Mouse (Mus musculus) midbrain, embryonic 15.5 days (tissue): ENCODE measurements around the gene Treml4. TPM values are rescaled to one million over a fixed set of nuclear protein-coding genes. Genes with fewer than 3 reads are reported as not detected.
"Not testable (repeated sequence)": the region's sequence is repeated elsewhere in the genome, so short reads cannot be mapped to it uniquely, and the experiment has no call there.

Experiments
- ATAC-seq: fragments of 200-750 bp; cut with Nextera tagmentation; replicated peaks from 2 replicates; pipeline ENCODE4 v1.8.0; 2017; ENCODE audit warnings: moderate TSS enrichment
- H3K27ac ChIP-seq: fragments of 300-500 bp; sonication (generic); 2 replicates; pipeline ENCODE4 v1.5.1; 2015; ENCODE audit warnings: mild to moderate bottlenecking, inconsistent platforms
- H3K27me3 ChIP-seq: fragments of 300-500 bp; sonication (generic); replicated peaks from 2 replicates; pipeline ENCODE4 v1.6.1; 2015; ENCODE audit warnings: inconsistent platforms
- H3K36me3 ChIP-seq: fragments of 300-500 bp; sonication (generic); replicated peaks from 2 replicates; pipeline ENCODE4 v1.6.1; 2015; ENCODE audit warnings: inconsistent platforms
- H3K4me1 ChIP-seq: fragments of 300-500 bp; sonication (generic); 2 replicates; pipeline ENCODE4 v1.6.1; 2015; ENCODE audit warnings: inconsistent platforms
- H3K4me2 ChIP-seq: fragments of 300-500 bp; sonication (generic); 2 replicates; pipeline ENCODE4 v1.6.1; 2015; ENCODE audit warnings: inconsistent platforms, mild to moderate bottlenecking, moderate library complexity
- H3K4me3 ChIP-seq: fragments of 300-500 bp; sonication (generic); 2 replicates; pipeline ENCODE4 v1.5.1; 2015; ENCODE audit warnings: mild to moderate bottlenecking, inconsistent platforms
- H3K9ac ChIP-seq: fragments of 300-500 bp; sonication (generic); 2 replicates; pipeline ENCODE4 v1.6.1; 2015; ENCODE audit warnings: mild to moderate bottlenecking, inconsistent platforms
- H3K9me3 ChIP-seq: fragments of 300-500 bp; sonication (generic); 2 replicates; pipeline ENCODE4 v1.6.1; 2016; ENCODE audit warnings: inconsistent platforms
- WGBS: fragments of 180-500 bp; shearing (Covaris S2); methylation state at CpG from one replicate; pipeline ENCODE4 v1.1.7; 2015; ENCODE audit warnings: mixed read lengths; 5-methylcytosine and 5-hydroxymethylcytosine counted together
- polyA plus RNA-seq: library from polyadenylated mRNA; unstranded; fragments of >200 nt; fragmentation: Nextera tagmentation; extraction: Ambion mirVana; gene quantifications from 2 replicates; pipeline ENCODE4 v1.2.1, GENCODE M21; 2015

Treml4 gene
- polyA plus RNA-seq, 1 experiment from 2014 or later: not detected

DNA sequence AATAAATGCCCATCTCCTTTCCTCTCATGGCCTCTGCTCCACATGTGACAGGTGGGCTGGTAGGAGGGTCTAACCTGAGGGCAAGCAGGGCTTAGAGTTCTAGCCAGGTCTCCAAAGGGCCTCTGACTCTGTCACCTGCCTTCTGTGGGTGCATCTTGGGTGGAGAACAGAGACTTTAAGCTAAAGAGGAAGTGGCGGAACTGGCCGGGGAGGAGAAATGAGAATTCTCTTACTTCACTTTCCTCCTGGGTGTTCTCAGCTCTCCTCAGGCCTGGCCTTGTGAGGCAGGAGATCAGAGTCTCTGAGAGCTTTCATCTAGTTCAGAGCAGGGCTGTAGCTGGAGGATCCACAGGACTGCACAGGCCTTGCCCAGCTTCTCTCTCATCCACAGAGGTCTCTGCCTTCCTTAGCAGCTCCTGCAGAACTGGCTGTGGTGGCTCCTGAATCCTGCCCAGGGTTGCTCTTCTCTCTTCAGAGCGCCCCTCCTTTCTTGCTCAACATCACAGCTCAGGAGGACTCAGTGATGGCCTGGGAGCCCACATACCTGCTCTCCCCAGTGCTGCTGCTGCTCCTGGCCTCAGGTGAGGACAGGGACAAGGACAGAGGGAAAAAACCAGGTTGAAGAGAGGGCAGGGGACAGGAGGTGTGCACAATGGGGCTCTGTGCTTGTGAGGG, 51.9 kb downstream of the Treml4 start, which contains the start of gene B430306N03Rik:
TSS of gene B430306N03Rik (plus strand) at position 237 of the 675 bp plus-strand sequence.
- not testable (repeated sequence) for H3K9ac ChIP-seq, H3K4me3 ChIP-seq, H3K4me2 ChIP-seq, H3K27ac ChIP-seq, H3K4me1 ChIP-seq, H3K9me3 ChIP-seq, H3K36me3 ChIP-seq, H3K27me3 ChIP-seq, ATAC-seq
- WGBS: 93% methylated on average over 3 of the region's 3 CpGs

DNA sequence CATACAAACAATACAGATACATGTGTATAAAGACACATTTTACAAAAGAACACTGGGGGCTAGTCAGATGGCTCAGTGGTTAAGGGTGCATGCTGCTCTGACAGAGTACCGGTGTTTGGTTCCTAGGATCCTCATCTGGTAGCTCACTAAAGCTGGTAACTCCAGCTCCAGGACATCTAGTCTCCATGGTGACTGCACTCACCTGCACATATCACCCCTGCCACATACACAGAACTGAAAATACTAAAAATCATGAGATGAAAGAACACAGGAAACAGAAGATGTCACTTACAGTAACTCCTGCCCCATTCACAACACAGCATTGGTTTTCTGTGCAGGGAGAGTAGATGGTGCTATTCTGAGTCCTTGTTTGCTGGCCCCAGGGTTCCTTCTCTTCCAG, 54.6 kb downstream of the Treml4 start:
- H3K9me3 ChIP-seq: no peaks in the 10 kb centered on the region
- no peak for ATAC-seq
- H3K36me3 ChIP-seq: no peaks in the 10 kb centered on the region
- H3K27ac ChIP-seq: no peak overlapping the region
- 94% methylated on average over 1 of the region's 1 CpGs for WGBS
- H3K9ac ChIP-seq: no peak overlapping the region
- no peaks in the 10 kb centered on the region for H3K27me3 ChIP-seq
- H3K4me3 ChIP-seq: no peak overlapping the region
- H3K4me1 ChIP-seq: no peaks in the 10 kb centered on the region
- no peak overlapping the region for H3K4me2 ChIP-seq

DNA sequence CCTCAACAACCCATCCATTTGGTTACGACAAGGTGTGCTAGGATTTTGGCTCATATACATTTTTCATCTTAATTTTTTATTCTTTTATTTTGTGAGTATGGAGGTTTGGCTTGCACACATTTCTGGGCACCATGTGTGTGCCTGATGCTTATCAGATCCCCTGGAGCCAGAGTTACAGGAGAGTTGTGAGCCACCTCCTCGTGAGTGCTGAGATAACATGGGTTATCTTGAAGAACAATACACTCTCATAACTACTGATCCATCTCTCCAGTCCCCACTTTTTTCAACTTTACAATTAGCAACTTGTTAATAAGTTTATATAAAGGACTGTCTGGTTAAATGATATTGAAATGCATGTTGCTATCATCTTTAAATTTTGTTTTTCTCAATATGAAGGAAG, 57.2 kb downstream of the Treml4 start:
- Histone ChIP-seq H3K9ac (no peak overlapping the region), H3K27ac (no peak overlapping the region), H3K27me3 (no peaks in the 10 kb centered on the region), H3K9me3 (no peaks in the 10 kb centered on the region), H3K36me3 (no peaks in the 10 kb centered on the region), H3K4me2 (no peak overlapping the region), H3K4me3 (no peak overlapping the region), H3K4me1 (no peaks in the 10 kb centered on the region)
- WGBS: 90% methylated on average over 2 of the region's 2 CpGs
- ATAC-seq: no peak

DNA sequence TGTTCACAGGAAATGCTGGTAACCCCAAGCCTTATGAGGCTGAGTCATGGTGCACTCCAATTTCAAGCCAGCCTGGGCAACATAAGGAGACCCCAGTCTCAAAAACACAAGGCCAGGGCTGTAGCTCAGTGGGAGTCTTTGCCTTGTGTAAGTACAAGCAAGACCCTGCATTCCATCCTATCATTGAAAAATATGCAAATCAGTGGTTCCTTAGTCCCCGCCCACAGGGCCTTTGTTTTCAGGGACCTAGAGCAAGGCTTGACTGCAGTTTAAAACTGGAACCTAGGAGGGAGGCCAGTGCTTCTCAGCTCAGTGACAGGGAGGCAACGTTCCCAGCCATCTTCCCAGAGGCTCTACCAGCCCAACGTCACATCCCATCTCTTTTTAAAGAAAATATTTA, 59.1 kb downstream of the Treml4 start:
- H3K4me2 ChIP-seq: no peak overlapping the region
- 62% methylated on average over 3 of the region's 3 CpGs for WGBS
- H3K4me3 ChIP-seq: no peak overlapping the region
- ATAC-seq: no peak
- no peak overlapping the region for H3K9ac ChIP-seq
- H3K9me3 ChIP-seq: no peaks in the 10 kb centered on the region
- no peaks in the 10 kb centered on the region for H3K4me1 ChIP-seq
- H3K27ac ChIP-seq: no peak overlapping the region
- H3K36me3 ChIP-seq: no peaks in the 10 kb centered on the region
- H3K27me3 ChIP-seq: no peaks in the 10 kb centered on the region

DNA sequence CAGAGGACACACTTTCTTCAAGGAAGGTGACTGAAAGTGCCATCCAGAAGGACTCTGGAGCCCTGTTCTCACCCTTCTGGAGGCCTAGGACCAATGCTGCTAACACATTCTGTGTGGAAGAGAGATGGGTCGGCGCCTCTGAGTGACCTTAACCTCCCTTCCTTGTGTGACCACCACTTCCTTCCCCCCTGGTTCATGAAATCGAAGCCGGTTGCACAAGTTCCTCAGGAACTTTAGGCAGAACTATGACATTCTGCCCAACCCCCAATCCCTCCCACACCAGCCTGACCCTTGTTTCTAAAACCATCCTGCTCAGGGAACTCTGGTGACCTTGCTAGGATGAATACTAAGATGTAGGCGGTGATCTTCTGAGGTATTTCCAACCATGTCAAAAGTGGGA, 60.2 kb downstream of the Treml4 start:
- H3K4me1 ChIP-seq: no peaks in the 10 kb centered on the region
- no peak overlapping the region for H3K4me2 ChIP-seq
- WGBS: 92% methylated on average over 5 of the region's 5 CpGs
- H3K9ac ChIP-seq: no peak overlapping the region
- H3K27me3 ChIP-seq: no peaks in the 10 kb centered on the region
- no peak overlapping the region for H3K27ac ChIP-seq
- no peak overlapping the region for H3K4me3 ChIP-seq
- no peaks in the 10 kb centered on the region for H3K36me3 ChIP-seq
- no peaks in the 10 kb centered on the region for H3K9me3 ChIP-seq
- no peak for ATAC-seq

Other genes starting within 250 kb of the Treml4 start
- not detected in 2 replicates for gene 1700122O11Rik, start 226.0 kb upstream of the Treml4 start, polyA plus RNA-seq
- 0.22 TPM in 1 of 2 replicates, not detected in the other for gene 1700067P10Rik, start 175.0 kb upstream of the Treml4 start, polyA plus RNA-seq
- not detected in 2 replicates for gene 9830107B12Rik, start 118.0 kb upstream of the Treml4 start, polyA plus RNA-seq
- not detected in 2 replicates for gene A530064D06Rik, start 97.0 kb upstream of the Treml4 start, polyA plus RNA-seq
- not detected in 2 replicates for gene Trem1, start 31.5 kb upstream of the Treml4 start, polyA plus RNA-seq
- gene Trem3, start 16.5 kb upstream of the Treml4 start, polyA plus RNA-seq: not detected in 2 replicates
- 0.08 TPM in 1 of 2 replicates, not detected in the other for gene Treml2, start 35.2 kb downstream of the Treml4 start, polyA plus RNA-seq
- gene B430306N03Rik, start 51.8 kb downstream of the Treml4 start, polyA plus RNA-seq: 0.09 and 0.22 TPM in 2 replicates
- gene Trem2, start 82.1 kb downstream of the Treml4 start, polyA plus RNA-seq: 3.9 and 4.2 TPM in 2 replicates
- gene Treml1, start 95.6 kb downstream of the Treml4 start, polyA plus RNA-seq: 0.41 TPM in 2 replicates
- 12.2 and 12.3 TPM in 2 replicates for gene Nfya, start 145.6 kb downstream of the Treml4 start, polyA plus RNA-seq
- 38.3 and 41.3 TPM in 2 replicates for gene Oard1, start 145.7 kb downstream of the Treml4 start, polyA plus RNA-seq
- 0.31 and 0.55 TPM in 2 replicates for gene Apobec2, start 168.6 kb downstream of the Treml4 start, polyA plus RNA-seq
- 1.7 and 2.6 TPM in 2 replicates for gene Tspo2, start 187.2 kb downstream of the Treml4 start, polyA plus RNA-seq
- 0.22 and 0.23 TPM in 2 replicates for gene Unc5cl, start 190.6 kb downstream of the Treml4 start, polyA plus RNA-seq